ENCODE assay signal across 12 mouse cellular contexts in genomic region chr16:5007492-5007891, GRCm38 (mm10). TPM values are rescaled to one million over a fixed set of nuclear protein-coding genes. Genes with fewer than 3 reads are reported as not detected.
DNase-seq lines count a peak whose midpoint lies in the region; ATAC-seq and TF ChIP-seq lines count a peak whose summit lies in the region.
"Had no signal": no experiment of that assay in that cellular context is flagged by ENCODE, and none has a peak within 500 bp of the region (broad histone marks: within the 10 kb centered on the region; RNA-seq: fewer than 3 reads in every experiment).

No protein-coding gene starts in this region.

- H3K9ac ChIP-seq in ES-E14 (ENCODE audit: insufficient read depth, low read depth, low read length, poor library complexity, severe bottlenecking), result peak overlapping the region; percentile 22
- H3K9ac ChIP-seq in intestine, embryonic 14.5 days (ENCODE audit: low read length), result no peak overlapping the region
- H3K9ac ChIP-seq in limb, embryonic 11.5 days (ENCODE audit: low read length), result no peak overlapping the region
- H3K9ac ChIP-seq: neural tube, embryonic 13.5 days had no signal

- peak overlapping the region in 1 of 2 experiments; percentile 45; a peak in 2 of 4 replicates for H3K4me3 ChIP-seq in ES-E14 (ENCODE audit: insufficient read depth in 1 of 2, low read depth in 1 of 2, low read length in 2 of 2, poor library complexity in 1 of 2, severe bottlenecking in 1 of 2)
- peak overlapping the region; percentile 25 for H3K4me3 ChIP-seq in intestine, embryonic 14.5 days (ENCODE audit: low read depth, low read length)
- H3K4me3 ChIP-seq in limb, embryonic 11.5 days (ENCODE audit: low read depth, low read length), result no peak overlapping the region
- H3K4me3 ChIP-seq: neural tube, embryonic 13.5 days had no signal

- WGBS in intestine, embryonic 14.5 days, result 28% methylated on average over 6 of the region's 6 CpGs
- WGBS in limb, embryonic 11.5 days, result 42% methylated on average over 6 of the region's 6 CpGs

- ATAC-seq in intestine, embryonic 14.5 days (replicated peaks; ENCODE audit: low FRiP score, low TSS enrichment, low read depth), result peak; percentile 51
- ATAC-seq in limb, embryonic 11.5 days (ENCODE audit: insufficient number of reproducible peaks, low FRiP score, low TSS enrichment, low read depth), result 0 out of 2 replicates have a peak, but pooled peaks have one; percentile 32

- peaks cover 3 to 23% of the 10 kb centered on the region in 2 experiments; a peak in 3 of 4 replicates for H3K4me1 ChIP-seq in ES-E14 (ENCODE audit: control insufficient read depth in 2 of 2, insufficient read depth in 2 of 2, low read length in 2 of 2, poor library complexity in 1 of 2)
- H3K4me1 ChIP-seq in intestine, embryonic 14.5 days (replicated peaks; ENCODE audit: control insufficient read depth, insufficient read depth, low read length), result peaks cover 6% of the 10 kb centered on the region
- H3K4me1 ChIP-seq in limb, embryonic 11.5 days (ENCODE audit: control insufficient read depth, insufficient read depth, low read length), result peaks cover 5% of the 10 kb centered on the region

- H3K4me2 ChIP-seq in intestine, embryonic 14.5 days (ENCODE audit: low read length), result peak overlapping the region; percentile 33
- H3K4me2 ChIP-seq in limb, embryonic 11.5 days (ENCODE audit: low read depth, severe bottlenecking), result no peak overlapping the region
- H3K4me2 ChIP-seq: midbrain, embryonic 11.5 days; neural tube, embryonic 13.5 days had no signal

- H3K27ac ChIP-seq in ES-E14 (ENCODE audit: insufficient read depth, low read depth, low read length, poor library complexity, severe bottlenecking), result no peak overlapping the region
- peak overlapping the region; percentile 43; the same call in 1 of the 2 replicates for H3K27ac ChIP-seq in intestine, embryonic 14.5 days (ENCODE audit: low read depth)
- H3K27ac ChIP-seq in limb, embryonic 11.5 days (replicated peaks; ENCODE audit: low read depth, low read length), result no peak overlapping the region
- H3K27ac ChIP-seq: neural tube, embryonic 13.5 days had no signal

- H3K9me3 ChIP-seq in ES-E14 (ENCODE audit: control insufficient read depth, insufficient read depth, low read depth, low read length), result no peaks in the 10 kb centered on the region
- no peaks in the 10 kb centered on the region for H3K9me3 ChIP-seq in intestine, embryonic 14.5 days (ENCODE audit: control insufficient read depth, low read length)
- no peaks in the 10 kb centered on the region for H3K9me3 ChIP-seq in limb, embryonic 11.5 days (ENCODE audit: control insufficient read depth, low read length)
- H3K9me3 ChIP-seq: neural tube, embryonic 13.5 days had no signal

- peak; percentile 23 for DNase-seq in kidney, adult 18-20 months
- DNase-seq in kidney, postnatal 4 days, result no peak
- DNase-seq in ES-E14 (ENCODE audit: low read depth, low spot score), result no peak
- DNase-seq in intestine, embryonic 14.5 days (ENCODE audit: low spot score), result no peak
- no peak for DNase-seq in limb, embryonic 11.5 days (ENCODE audit: low spot score)
- no peak for DNase-seq in embryo, embryonic 10.5 days (ENCODE audit: low spot score)
- no peak for DNase-seq in cerebellum, adult 9-11 months
- no peak for DNase-seq in frontal cortex, postnatal 14 days (ENCODE audit: low spot score in 2 of 2)
- DNase-seq: thymus, adult 2 months had no signal

- in situ Hi-C loops in ES-E14 (cut with MboI; ENCODE audit: low sequenced_read_pairs in 2 of 2, unreplicated experiment in 2 of 2), result no loop called here

- H3K27me3 ChIP-seq in intestine, embryonic 14.5 days (replicated peaks; ENCODE audit: control insufficient read depth, insufficient read depth, low read length), result no peaks in the 10 kb centered on the region
- H3K27me3 ChIP-seq in limb, embryonic 11.5 days (ENCODE audit: control insufficient read depth, insufficient read depth, low read length), result no peaks in the 10 kb centered on the region
- H3K27me3 ChIP-seq: neural tube, embryonic 13.5 days had no signal

- H3K36me3 ChIP-seq in ES-E14 (ENCODE audit: control insufficient read depth, insufficient read depth, low read length, poor library complexity, severe bottlenecking), result peaks cover 17% of the 10 kb centered on the region; the same call in 1 of the 2 replicates
- H3K36me3 ChIP-seq in intestine, embryonic 14.5 days (ENCODE audit: control insufficient read depth, insufficient read depth, low read length), result peaks cover 11% of the 10 kb centered on the region; the same call in 1 of the 2 replicates
- no peaks in the 10 kb centered on the region; the same call in 1 of the 2 replicates for H3K36me3 ChIP-seq in limb, embryonic 11.5 days (ENCODE audit: control insufficient read depth, insufficient read depth, low read length)

TF ChIP-seq in ES-E14, 5 proteins besides CTCF, POLR2A, EP300 and RAD21:
- no peak for TF ChIP-seq ZNF384 (IDR thresholded peaks at IDR 0.05; ENCODE audit: low read depth, low read length)
- TF ChIP-seq CHD2 (IDR thresholded peaks at IDR 0.05; ENCODE audit: low read depth, low read length), result no peak

RNA-seq across cellular contexts. Expression of gene Smim22, which starts 0.4 kb away (rescaled TPM):
- 1.9 and 2.2 TPM in 2 replicates for total RNA-seq in ES-E14 (2012; rRNA removed)
- 42.6 and 57.4 TPM in 2 replicates for polyA plus RNA-seq in intestine, embryonic 14.5 days (2014; fragmentation: Nextera tagmentation; extraction: Ambion mirVana)
- polyA plus RNA-seq in limb, embryonic 11.5 days (2014; fragmentation: Nextera tagmentation; extraction: Ambion mirVana), result 0.76 and 3.4 TPM in 2 replicates
- total RNA-seq: left cerebral cortex, postnatal 10 days had no signal
- polyA plus RNA-seq: midbrain, embryonic 11.5 days; neural tube, embryonic 13.5 days had no signal

RNA-seq across cellular contexts. Expression of gene Rogdi, which starts 5.9 kb away (rescaled TPM):
- 18.7 and 25.7 TPM in 2 replicates for total RNA-seq in ES-E14 (2012; rRNA removed)
- 57.0 and 59.3 TPM in 2 replicates for polyA plus RNA-seq in intestine, embryonic 14.5 days (2014; fragmentation: Nextera tagmentation; extraction: Ambion mirVana)
- polyA plus RNA-seq in limb, embryonic 11.5 days (2014; fragmentation: Nextera tagmentation; extraction: Ambion mirVana), result 67.7 and 70.8 TPM in 2 replicates

RNA-seq across cellular contexts. Expression of gene Sept12, which starts 9.8 kb away (rescaled TPM):
- total RNA-seq in ES-E14 (2012; rRNA removed), result 0.13 and 0.16 TPM in 2 replicates
- polyA plus RNA-seq in intestine, embryonic 14.5 days (2014; fragmentation: Nextera tagmentation; extraction: Ambion mirVana), result 0.24 TPM in 1 of 2 replicates, not detected in the other
- polyA plus RNA-seq in limb, embryonic 11.5 days (2014; fragmentation: Nextera tagmentation; extraction: Ambion mirVana), result not detected in 2 replicates
- total RNA-seq: left cerebral cortex, postnatal 10 days had no signal
- polyA plus RNA-seq: midbrain, embryonic 11.5 days; neural tube, embryonic 13.5 days had no signal

RNA-seq across cellular contexts. Expression of gene Glyr1, which starts 42.2 kb away (rescaled TPM):
- 67.4 and 75.6 TPM in 2 replicates for total RNA-seq in ES-E14 (2012; rRNA removed)
- polyA plus RNA-seq in intestine, embryonic 14.5 days (2014; fragmentation: Nextera tagmentation; extraction: Ambion mirVana), result 93.9 and 101 TPM in 2 replicates
- 122 and 148 TPM in 2 replicates for polyA plus RNA-seq in limb, embryonic 11.5 days (2014; fragmentation: Nextera tagmentation; extraction: Ambion mirVana)

RNA-seq across cellular contexts. Expression of gene Ubn1, which starts 42.4 kb away (rescaled TPM):
- total RNA-seq in ES-E14 (2012; rRNA removed), result 13.5 and 16.0 TPM in 2 replicates
- 22.4 and 22.6 TPM in 2 replicates for polyA plus RNA-seq in intestine, embryonic 14.5 days (2014; fragmentation: Nextera tagmentation; extraction: Ambion mirVana)
- 25.1 and 25.9 TPM in 2 replicates for polyA plus RNA-seq in limb, embryonic 11.5 days (2014; fragmentation: Nextera tagmentation; extraction: Ambion mirVana)
